Mouse (Mus musculus): Measurements from ENCODE around the gene Fam24b. TPM values are rescaled to one million over a fixed set of nuclear protein-coding genes. Genes with fewer than 3 reads are reported as not detected.

Fam24b gene
- not detected in 2 replicates for total RNA-seq (2014; fragmentation: Nextera tagmentation)
- total RNA-seq (2017), result not detected in 2 replicates

DNA sequence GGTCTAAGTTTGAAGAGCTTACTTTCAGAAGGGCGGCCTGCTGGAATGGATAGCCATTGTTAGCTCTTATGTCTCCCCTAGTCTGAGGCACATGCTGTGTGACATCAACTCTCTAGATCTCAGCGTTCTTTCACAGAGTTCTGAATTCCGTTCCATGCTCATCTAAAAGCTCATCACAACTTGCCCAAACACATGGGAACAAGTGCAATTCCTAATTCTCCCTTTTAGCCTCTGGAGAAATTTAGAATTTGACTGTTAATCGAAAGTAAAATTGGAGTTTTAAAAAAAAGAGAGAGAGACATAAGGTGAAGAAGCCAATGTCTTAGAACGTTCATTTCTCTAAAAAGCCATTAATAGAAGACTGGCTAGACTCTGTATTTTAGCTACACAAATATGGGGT, at the start of gene Fam24b:
TSS of gene Fam24b (minus strand) at position 101 of the 400 bp plus-strand sequence.
- no peak for ATAC-seq (replicated peaks; ENCODE audit: low FRiP score, low TSS enrichment, poor library complexity, severe bottlenecking)

DNA sequence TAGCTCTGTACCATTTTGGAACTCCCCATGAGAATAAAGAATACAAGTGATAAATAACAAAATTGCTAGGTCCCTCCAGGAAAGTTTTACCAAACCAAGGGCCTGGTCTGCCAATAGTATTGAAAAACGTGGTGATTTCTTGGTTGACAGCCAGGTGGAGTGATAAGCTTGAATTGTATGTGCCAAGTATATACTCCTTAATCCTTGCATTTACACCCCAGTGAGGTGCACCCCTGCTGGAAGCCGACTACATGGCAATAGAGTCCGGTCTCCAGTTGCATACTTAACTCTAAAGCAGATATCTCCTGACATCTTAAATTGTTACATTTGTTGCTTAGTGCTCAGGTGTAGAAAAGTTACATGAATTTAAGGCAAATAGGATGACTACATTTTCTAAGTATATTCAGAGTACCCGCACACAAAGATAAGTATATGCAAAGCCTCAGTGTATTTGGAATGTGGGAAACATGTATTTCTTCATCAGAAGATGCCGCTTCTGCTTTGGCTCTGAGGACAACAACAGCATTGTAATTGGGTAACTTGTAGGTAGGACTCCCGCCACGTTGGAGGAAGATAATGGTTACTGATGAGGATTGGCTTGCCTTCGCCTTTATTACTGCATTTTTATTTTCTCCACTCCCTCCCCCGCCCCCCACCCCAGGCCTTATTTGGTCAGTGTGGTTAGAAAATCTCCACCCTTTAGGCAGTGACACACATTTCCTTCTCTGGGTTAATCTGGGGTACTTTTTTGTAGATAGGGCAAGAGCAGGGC, 42.8 kb upstream of the Fam24b start:
- peak; percentile 55 for ATAC-seq (replicated peaks; ENCODE audit: low FRiP score, low TSS enrichment, poor library complexity, severe bottlenecking)

DNA sequence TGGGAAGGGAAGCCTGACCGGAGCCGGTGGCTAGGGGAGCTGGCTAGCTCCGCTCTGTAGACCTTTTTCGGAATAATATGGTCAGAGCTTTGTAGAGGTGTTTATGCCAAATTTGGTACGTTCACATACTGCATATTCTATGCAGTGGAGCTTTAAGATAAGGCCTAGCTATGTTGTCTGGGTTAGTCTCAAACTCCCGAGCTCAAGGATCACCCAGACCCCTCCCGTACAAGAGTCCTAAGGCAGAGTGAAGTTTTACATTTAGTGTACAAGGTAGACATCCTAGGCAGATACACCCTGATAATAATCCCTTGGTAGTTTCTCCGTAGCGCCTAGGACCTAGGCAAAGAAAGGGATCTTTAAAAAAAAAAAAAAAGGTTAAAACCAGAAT, 42.1 kb upstream of the Fam24b start:
- ATAC-seq (replicated peaks; ENCODE audit: low FRiP score, low TSS enrichment, poor library complexity, severe bottlenecking), result peak; percentile 49

DNA sequence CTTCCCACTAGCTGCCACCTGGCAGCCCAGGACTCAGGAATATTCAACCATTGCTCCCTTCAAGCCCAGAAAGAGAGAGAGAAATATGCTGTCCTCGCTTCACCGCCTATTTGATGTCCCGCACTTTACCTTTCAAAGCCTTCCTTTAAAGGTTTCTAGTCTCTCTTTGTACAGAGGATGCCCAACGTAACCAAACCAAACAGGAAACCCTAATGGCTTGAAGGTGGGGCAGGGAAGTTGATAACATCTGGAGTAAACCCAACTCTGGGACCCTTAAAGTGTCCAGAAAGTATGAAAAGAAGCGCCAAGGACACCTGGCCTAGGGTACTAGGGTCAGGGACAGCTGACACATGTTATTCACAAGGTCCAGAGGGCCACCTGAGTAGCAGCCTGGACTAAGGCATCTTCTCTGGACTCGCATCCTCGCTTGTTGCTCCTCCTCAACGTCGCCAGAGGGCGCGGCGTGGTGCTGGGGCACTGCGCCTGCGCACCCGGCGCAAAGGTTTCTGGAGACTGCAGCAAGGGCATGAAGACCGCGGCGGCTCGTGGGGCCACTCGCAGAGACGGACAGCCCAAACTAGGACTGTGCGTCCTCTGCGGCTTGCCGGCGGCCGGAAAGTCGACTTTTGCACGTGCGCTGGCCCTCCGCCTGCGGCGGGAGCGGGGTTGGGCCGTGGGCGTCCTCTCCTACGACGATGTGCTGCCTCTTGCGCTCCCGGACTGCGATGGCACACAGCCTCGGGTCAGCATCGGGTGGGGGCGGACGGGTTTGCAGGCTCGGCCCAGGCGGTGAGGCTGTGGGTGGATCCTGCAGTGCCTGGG, 41.5 kb upstream of the Fam24b start, which contains the start of gene Pstk:
TSS of gene Pstk (plus strand) at position 494 of the 822 bp plus-strand sequence.
- ATAC-seq (replicated peaks; ENCODE audit: low FRiP score, low TSS enrichment, poor library complexity, severe bottlenecking), result peak; percentile 92

DNA sequence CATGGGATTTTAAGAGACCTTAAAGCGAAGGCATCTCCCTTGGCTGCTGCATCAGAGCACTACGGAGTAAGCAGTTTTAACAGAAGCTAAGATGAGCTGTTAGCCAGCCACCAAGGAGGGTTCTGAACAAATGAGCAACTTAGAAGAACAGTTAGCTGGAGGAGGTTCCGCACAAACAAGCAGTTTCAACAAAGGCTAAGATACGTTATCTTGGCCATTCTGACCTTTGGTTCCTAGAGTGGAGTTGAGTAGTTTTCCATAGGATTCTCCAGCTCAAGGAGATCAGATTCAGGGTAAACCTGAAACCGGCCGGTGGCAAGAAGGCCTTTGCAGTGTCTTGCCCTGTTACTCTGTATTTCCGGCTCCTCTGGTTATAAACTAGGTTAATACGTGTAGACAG, 34.8 kb upstream of the Fam24b start:
- no peak for ATAC-seq (replicated peaks; ENCODE audit: low FRiP score, low TSS enrichment, poor library complexity, severe bottlenecking)

DNA sequence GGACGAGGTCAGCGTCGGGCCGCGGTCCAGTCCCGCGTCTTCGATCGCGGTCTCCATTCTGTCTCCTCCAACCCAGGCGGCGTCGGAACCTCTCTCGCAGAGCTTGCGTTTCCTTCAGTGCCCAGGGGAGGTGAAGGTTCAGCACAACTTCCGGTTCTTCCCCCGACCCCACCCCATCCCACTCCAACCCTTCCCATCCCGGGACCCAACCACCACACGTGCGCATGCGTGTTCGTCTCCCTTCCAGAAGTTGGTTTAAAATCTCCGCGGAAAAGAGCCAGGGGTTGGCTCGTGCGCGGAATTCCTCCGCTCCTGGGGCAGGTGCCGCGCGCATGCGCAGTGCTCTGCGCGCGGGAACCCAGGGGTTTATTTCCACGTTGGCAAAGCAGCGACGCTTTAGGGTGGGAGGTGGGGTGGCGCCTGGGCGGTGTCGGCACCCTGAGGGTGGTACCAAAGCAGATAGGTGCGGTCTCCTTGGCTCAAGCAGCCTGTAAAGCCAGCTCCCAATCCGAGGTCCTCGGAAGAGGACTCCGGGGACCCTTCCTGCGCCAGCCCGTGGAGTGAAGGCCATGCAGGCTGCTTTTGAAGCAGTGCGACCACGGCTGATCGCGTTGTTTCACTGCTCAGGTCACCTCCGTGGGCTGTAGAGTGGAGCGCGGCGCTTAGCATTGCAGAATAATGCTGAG, 33.4 kb upstream of the Fam24b start, which contains the start of gene 2310057M21Rik:
TSS of gene 2310057M21Rik (minus strand) at position 145 of the 686 bp plus-strand sequence.
- peak; percentile 92 for ATAC-seq (replicated peaks; ENCODE audit: low FRiP score, low TSS enrichment, poor library complexity, severe bottlenecking)

DNA sequence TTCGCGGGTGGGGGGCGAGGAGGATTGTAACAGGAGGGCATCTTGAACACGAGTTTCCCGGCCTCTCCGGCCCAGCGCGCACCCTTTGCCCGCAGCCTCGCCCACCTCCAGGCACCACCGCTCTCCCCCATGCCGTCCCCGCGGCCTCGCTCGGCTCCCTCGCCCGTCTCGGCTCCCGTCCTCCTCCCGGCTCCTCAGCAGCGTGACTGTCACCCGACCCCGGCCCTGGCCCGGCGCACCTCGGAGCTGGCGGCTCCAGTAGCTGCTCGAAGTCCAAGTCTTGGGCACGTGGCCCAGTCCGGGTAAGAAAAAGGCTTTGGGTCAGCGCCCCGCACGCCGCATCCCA, 32.9 kb upstream of the Fam24b start:
- ATAC-seq (replicated peaks; ENCODE audit: low FRiP score, low TSS enrichment, poor library complexity, severe bottlenecking), result peak; percentile 62

DNA sequence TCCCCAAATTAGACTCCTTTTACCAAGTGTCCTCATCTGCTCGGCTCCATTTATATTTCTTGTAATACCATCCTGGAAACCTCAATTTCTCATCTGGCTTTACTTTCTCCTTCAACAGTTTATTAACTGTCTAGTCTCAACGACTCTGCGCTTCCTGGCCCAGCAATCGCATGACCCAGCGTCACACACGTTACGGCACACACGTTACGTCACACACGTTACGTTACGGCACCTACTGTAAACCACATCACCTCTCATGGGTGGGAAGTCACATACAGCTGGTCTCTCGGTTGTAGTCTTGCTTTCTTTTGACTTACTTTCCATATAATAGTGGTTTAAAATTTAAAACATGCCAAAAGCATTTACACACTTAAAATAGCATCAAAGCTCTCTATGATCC, 26.8 kb upstream of the Fam24b start:
- ATAC-seq (replicated peaks; ENCODE audit: low FRiP score, low TSS enrichment, poor library complexity, severe bottlenecking), result no peak

DNA sequence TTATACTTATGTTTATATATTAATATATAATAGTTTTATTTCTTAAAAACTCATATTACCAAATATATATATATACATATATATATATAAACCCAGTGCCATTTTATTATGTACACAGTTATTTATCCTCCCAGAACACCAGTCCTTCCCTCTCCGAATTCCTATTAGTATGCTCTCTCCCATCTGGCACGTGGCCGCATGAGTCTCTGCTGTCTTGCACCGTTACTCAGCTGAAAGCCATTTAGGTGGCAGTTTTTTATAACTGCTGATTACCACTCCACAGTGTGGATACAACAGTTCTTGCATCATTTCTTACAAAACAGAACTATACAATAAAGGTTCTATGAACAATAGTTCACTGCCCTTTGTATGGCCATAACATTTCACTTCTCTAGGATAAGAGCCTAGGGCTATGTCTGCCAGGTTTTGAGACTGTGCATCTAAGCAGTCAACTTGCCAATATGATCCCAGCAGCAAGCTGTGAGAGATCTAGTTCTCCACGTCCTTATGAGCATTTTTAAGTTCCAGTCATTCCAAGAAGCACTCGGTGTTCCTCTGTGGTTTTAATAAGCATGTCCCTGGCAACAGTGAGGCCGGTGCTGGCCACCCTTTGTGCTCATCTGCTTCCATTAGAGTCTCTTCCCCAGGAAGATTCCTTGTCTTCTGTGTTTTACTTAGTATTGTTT, 16.7 kb upstream of the Fam24b start:
- ATAC-seq (replicated peaks; ENCODE audit: low FRiP score, low TSS enrichment, poor library complexity, severe bottlenecking), result no peak

DNA sequence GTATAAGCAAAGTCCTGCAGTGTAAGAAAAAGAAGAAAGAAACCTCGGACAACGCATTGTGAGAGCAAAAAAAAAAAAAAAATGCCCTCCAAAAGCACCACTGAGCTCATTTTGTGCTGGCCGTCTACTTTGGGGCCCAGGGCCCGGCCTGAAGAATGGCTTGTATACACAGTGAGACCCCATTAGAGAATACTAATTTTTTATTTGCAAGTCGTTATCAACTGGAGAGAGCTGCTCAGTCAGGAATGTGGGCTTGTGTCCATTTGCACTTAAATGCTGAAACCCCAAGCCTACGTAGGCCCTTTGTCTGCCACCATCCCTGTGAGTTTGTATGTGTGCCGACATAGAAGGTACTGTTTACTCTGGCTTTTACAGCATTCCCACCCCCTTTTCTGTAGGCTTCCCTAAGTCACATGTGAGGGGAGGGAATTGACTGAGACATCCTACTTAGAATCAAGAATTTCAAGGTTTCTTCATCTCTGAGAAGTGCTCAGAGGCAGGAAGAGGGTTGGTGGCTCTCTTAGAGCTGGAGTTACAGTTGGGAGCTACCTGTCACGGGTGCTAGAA, 8.3 kb upstream of the Fam24b start:
- no peak for ATAC-seq (replicated peaks; ENCODE audit: low FRiP score, low TSS enrichment, poor library complexity, severe bottlenecking)

DNA sequence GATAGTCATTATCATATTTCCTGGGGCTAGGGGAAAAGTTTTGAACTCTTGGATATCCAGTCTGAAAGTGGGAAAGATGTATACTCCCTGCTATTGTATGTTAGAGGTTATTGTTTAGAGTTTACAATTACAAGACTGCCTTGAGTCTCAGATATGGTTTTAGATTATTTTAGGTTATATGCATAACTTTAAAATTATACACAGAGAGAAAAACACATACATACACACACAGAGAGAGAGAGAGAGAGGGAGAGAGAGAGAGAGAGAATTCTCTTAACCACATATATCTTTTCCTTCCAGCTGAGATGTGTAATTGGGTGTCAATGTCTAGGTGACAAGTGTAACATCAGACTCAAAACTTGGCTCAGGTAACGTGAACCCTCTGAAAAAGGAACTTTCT, 4.2 kb upstream of the Fam24b start, which contains the start of gene Fam24a:
TSS of gene Fam24a (plus strand) at position 301 of the 400 bp plus-strand sequence.
- no peak for ATAC-seq (replicated peaks; ENCODE audit: low FRiP score, low TSS enrichment, poor library complexity, severe bottlenecking)

DNA sequence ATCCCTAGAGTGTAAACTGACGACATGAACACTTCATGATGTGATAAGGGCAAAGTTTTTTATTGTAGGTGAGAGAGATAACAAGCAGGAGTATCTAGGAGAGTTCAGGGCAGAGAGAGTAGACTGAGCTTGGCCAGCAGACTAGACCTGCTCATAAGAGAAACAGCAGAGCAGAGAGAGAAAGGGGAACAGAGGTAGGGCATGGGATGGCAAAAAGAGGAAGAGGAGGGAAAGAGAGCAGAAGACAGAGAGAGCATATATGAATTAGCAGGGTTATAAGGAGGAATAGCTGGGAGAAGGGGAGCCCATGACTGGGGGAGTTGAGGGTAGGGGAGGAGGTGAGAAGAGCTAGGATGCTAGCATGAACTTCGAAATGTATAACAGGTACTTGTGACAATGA, 2.4 kb upstream of the Fam24b start:
- ATAC-seq (replicated peaks; ENCODE audit: low FRiP score, low TSS enrichment, poor library complexity, severe bottlenecking), result no peak

DNA sequence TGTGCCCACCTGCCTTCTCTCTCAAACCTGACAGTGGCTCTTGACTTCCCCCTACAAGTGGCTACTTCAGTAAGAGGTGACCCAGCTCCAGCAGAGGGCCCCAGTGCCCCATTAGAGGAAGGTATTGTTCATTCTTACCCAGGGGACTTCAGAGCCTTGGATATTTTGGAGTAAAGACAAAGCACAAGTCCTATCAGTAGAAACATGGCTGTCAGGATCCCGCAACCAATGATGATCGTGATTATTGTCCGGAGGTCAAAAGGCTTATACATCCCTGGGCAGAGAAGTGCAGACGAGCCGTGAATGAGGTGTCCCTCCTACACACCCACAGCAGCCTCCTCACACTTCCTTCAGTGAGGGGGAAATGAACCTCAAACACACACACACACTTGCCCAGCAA, 2.3 kb downstream of the Fam24b start:
- no peak for ATAC-seq (replicated peaks; ENCODE audit: low FRiP score, low TSS enrichment, poor library complexity, severe bottlenecking)

DNA sequence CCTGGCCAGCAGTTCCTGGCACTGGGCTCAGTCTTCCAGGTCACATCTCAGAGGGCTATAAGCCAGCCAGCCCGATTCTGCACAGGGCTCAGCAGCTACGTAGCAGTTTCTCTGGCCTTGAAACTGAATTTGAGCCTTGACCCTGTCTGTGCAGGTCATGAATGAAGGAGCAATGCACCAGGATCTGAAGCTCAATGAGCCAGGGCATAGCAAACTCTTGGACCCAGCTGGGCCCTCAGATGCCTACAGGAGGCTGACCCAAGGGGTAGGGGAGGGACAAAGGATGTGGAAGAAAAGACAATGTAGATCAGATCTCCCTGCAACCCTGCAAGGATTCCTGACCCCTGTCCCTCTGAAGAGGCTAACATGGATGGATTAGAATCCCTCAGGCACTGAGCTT, 7.1 kb downstream of the Fam24b start, which contains the start of gene Cuzd1:
TSS of gene Cuzd1 (minus strand) at position 101 of the 400 bp plus-strand sequence.
- no peak for ATAC-seq (replicated peaks; ENCODE audit: low FRiP score, low TSS enrichment, poor library complexity, severe bottlenecking)

DNA sequence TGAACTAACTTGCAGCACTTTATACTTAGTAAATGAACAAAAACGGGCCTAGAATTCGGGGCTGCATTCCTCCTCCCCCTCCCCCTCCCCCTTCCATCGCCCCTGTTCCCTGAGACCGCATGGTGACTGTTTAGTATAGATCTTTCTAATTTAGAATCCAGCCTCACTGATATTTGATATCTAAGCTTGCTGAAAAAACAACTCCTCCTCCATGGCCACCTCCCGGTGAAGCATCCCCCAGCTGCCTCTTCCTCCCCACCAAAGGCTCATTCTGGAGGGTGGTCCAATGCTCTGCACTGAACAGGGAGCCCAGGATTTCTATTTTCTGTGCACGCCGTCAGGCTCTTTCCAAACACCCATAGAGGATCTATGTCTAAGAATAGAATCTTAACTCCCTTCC, 11.0 kb downstream of the Fam24b start:
- ATAC-seq (replicated peaks; ENCODE audit: low FRiP score, low TSS enrichment, poor library complexity, severe bottlenecking), result no peak

DNA sequence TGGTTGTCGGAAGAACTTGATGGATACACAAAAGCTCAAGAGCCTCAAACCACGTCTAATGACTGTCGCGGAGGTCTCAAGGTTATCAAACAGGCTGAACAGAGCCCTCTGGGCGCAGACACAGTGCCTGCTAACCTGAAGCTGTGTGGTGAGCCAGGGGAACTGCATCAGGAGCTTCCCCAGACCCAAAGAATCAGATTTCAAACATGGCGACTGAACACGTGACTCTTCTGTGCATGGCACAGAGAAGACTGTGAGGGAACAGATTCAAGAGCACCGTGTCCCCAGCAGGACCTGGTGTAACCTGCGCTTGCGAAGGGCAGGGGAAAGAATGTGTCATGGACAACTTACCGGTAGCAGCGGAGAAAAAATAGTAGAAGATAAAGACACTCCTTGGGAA, 11.7 kb downstream of the Fam24b start:
- ATAC-seq (replicated peaks; ENCODE audit: low FRiP score, low TSS enrichment, poor library complexity, severe bottlenecking), result no peak

DNA sequence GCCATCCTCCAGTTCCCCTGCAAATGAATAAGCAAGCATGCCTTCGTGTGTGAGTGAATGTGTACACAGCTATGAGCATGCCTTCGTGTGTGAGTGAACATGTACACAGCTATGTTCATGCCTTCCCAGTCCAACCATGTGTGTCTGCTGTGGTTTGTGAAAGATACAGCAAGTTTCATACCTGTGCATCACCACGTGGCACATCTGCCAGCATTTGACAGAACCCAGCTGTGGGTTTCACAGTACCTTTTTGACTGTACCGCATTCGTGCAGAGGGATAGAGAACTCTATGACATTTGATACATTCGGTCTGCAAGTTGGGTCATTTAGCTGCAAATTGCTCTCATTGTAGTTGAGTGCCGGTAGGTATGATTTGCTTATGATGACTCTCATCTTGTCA, 14.8 kb downstream of the Fam24b start:
- ATAC-seq (replicated peaks; ENCODE audit: low FRiP score, low TSS enrichment, poor library complexity, severe bottlenecking), result no peak

DNA sequence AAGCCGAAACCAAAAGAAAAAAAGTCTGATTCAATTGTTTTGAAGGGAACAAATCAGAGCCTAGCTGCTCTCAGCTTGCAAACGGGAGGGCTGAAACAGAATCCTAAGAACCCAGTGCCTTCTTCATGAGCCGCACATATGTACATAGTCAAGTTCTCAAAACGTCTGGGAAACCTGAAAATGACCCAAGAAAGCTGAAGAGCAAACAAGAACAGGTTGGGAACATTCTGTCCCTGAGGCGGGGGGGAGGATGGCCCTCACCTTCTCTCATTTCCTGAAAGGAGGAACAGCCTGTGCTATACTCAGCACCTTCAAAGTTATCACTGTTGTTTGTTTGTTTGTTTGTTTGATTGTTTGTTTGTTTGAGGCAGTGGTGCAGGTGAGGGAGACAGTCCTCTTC, 22.6 kb downstream of the Fam24b start:
- ATAC-seq (replicated peaks; ENCODE audit: low FRiP score, low TSS enrichment, poor library complexity, severe bottlenecking), result no peak

DNA sequence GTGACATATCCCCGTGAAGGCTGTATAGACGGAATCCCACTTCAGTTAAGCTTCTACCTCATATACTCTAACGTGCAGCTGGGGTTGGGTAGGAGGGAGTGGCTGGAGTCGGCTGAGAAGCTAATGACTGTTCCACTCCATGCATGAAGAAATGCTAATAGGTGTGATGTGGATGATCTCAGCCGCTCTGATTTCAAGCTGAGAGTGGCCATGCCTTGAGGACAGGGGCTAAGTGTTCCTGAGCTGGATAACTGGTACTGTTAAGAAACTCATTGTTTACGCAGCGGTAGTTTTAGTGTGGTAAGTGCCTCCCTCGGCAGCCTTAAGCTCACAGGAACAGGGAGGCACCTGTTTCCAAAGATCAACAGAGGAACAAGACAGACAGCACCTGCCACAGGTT, 26.0 kb downstream of the Fam24b start:
- no peak for ATAC-seq (replicated peaks; ENCODE audit: low FRiP score, low TSS enrichment, poor library complexity, severe bottlenecking)
